Mouse (Mus musculus): ENCODE results near the gene Pls1. TPM values are rescaled to one million over a fixed set of nuclear protein-coding genes. Genes with fewer than 3 reads are reported as not detected.

Gene Pls1
- polyA plus RNA-seq, 1 experiment from 2014 or later: 2.9 TPM

Other genes starting within 250 kb of the Pls1 start
- gene Pcolce2, start 207.7 kb downstream of the Pls1 start, polyA plus RNA-seq (2015; fragmentation: Nextera tagmentation; extraction: Ambion mirVana): 1.8 and 2.2 TPM in 2 replicates
- 7.2 and 8.8 TPM in 2 replicates for gene Trpc1, start 94.9 kb downstream of the Pls1 start, polyA plus RNA-seq (2015; fragmentation: Nextera tagmentation; extraction: Ambion mirVana)
- gene Atr, start 12.3 kb upstream of the Pls1 start, polyA plus RNA-seq (2015; fragmentation: Nextera tagmentation; extraction: Ambion mirVana): 9.1 and 9.3 TPM in 2 replicates
- gene Xrn1, start 109.4 kb upstream of the Pls1 start, polyA plus RNA-seq (2015; fragmentation: Nextera tagmentation; extraction: Ambion mirVana): 12.9 and 13.9 TPM in 2 replicates

All from hindbrain, embryonic 16.5 days (tissue).